Mouse (Mus musculus) spleen, embryonic (tissue): Measurements from ENCODE around the gene Ppp4c.

Experiments
- CTCF ChIA-PET: fragments of 350-600 bp; sonication (Branson Sonifier 250); formaldehyde crosslinking; loops from one replicate; lab custom pipeline; 2022; lab: Charles Lee

Gene Ppp4c

DNA sequence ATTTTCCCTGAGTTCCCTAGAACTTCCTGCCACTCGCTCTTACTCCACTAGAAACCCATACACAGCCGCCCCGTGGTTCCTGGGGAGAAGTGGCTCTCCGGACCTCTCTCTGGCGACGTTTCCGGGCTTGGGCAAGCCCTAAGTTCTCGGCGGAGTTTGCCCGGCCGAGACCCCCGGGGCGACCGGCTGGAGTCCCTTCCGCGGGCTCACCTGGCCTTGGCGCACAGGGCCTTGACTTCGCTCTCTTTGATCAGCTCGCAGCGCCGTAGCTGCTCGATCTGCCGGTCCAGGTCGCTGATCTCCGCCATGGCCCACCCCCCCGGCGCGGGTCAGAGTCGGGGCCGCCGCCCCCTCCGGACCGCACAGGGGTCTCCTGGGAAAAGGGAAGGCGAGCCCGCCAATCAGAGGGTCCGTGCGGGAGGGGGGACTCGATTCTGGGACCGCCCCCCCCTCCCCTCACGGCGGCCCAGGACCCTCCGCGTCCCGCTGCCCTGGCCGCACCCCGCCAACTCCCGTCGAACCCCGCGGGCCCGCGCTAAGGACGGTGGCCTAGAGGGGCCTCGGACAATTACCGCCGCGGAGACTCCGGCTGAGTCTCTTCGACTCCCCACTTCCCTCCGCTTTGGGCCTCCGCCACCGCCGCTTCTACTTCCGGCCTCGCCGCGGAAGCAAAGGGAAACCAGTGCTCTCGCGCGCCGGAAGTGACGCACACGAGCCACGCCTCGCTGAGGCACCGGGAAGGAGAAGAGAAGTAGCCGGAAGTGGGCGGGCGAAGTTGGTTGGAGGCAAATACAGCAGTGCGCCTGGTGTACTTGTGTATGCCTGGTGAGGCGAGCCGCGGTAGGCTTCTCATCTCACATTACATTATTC is at the start of gene Ppp4c:
Gene Ppp4c, minus strand, starts transcription at position 646 of the 870 bp plus-strand sequence.
- CTCF ChIA-PET: interaction anchor here (0.6 kb wide), 1 partner anchor 581 kb away, joined by 4 read pairs; no protein-coding TSS in a partner anchor

DNA sequence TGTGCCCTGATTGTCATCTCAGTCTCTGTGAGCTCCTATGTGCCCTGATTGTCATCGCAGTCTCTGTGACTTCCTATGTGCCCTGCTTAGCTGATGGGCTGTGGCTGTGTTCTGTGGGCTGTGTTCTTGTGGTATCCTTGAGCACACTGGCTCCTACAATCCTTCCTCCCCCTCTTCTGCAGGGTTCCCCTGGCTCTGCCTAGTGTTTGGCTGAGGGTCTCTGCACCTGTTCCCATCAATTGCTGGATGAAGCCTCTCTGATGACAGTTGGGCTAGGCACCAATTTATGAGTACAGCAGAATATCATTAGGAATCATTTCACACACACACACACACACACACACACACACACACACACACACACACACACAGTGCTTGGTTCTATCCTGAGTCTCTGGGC is 41.0 kb upstream of the Ppp4c start:
- CTCF ChIA-PET: interaction anchor here (0.6 to 0.8 kb wide), 4 partner anchors 28 to 489 kb away, joined by 3 to 4 read pairs (median 3); partner anchors contain the start of gene Hirip3

GRCm38 (mm10) chr7:126832036-126832598 is 39.8 kb upstream of the Ppp4c start:
- CTCF ChIA-PET: interaction anchor here (0.6 kb wide), 1 partner anchor 159 kb away, joined by 6 read pairs; no protein-coding TSS in a partner anchor

DNA sequence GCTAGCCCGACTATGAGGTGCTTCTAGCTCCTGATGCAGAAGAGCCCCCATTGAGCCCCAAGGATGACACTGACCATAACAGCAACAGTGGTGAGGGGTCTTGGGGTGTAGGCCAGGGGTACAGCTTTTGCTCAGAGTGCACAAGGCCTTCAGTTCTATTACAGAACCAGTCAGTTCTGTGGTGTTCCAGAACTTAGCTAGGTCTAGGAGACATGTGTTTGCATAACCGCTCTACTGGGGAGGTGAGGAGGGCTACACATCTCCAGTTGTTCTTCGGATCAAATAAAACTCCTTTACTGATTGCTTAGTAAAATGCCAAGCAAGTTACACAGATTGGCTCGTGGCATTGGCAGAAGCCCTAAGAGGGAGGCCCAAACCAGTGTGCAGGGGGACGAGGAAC is 39.2 kb upstream of the Ppp4c start, which contains the start of gene 4930451I11Rik:
Gene 4930451I11Rik, minus strand, starts transcription at position 101 of the 400 bp plus-strand sequence.
- CTCF ChIA-PET: no interaction called here

DNA sequence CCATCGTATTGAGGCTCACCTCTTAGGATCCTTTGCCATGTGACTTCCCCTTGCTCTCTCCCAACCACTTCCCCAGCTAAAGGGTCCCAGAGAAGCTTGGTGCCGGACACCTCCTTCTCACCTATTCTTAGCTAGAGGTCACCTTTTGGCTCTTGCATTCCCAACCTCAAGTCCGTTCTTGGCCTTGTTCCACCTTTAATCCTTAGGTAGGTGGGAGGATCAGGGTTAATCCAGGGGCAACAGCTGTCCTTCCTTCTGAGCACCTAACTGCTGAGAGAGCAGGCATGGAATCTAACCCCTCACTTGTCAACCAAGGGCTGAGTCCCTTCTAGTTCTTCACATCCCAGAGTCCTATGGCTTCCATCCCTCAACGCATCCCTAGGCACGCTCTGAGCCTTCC is 33.7 kb upstream of the Ppp4c start:
- CTCF ChIA-PET: interaction anchor here (0.5 kb wide), 1 partner anchor 133 kb away, joined by 5 read pairs; no protein-coding TSS in a partner anchor

GRCm38 (mm10) chr7:126825403-126825802 is 33.1 kb upstream of the Ppp4c start:
- CTCF ChIA-PET: interaction anchor here (0.5 kb wide), 1 partner anchor 134 kb away, joined by 5 read pairs; no protein-coding TSS in a partner anchor

DNA sequence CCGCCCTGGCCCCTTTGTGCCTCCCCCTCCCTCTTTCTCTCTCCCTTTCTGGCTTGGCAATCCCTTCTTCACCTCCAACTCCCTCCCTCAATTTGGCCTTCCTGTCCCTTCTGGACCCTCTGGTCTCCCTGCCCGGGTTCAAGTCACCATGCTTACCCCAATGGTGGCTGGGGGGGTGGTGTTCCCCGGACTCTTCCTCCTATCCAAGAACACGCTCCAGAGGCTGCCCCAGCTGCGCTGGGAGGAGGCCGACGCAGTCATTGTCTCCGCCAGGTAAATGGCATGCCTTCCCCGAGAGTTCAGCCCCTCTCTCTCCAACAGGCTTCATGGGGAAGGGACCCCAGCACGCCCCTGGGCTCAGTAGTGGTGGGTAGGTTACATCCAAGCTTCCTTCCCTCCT is 31.6 kb upstream of the Ppp4c start:
- CTCF ChIA-PET: interaction anchor here (0.6 kb wide), 1 partner anchor 38 kb away, joined by 4 read pairs; the partner anchor contains the start of gene Ino80e

- CTCF ChIA-PET: interaction anchor here (0.6 to 0.7 kb wide), 3 partner anchors 43 to 180 kb away, joined by 3 to 4 read pairs (median 3); no protein-coding TSS in a partner anchor
Observed at GRCm38 (mm10) chr7:126823202-126823711, 31.0 kb upstream of the Ppp4c start.

- CTCF ChIA-PET: interaction anchor here (0.7 kb wide), 1 partner anchor 42 kb away, joined by 3 read pairs; no protein-coding TSS in a partner anchor
Observed at GRCm38 (mm10) chr7:126822741-126823140, 30.4 kb upstream of the Ppp4c start.

- CTCF ChIA-PET: no interaction called here
Observed at GRCm38 (mm10) chr7:126821835-126822511, 29.7 kb upstream of the Ppp4c start.

- CTCF ChIA-PET: no interaction called here
Observed at GRCm38 (mm10) chr7:126818818-126819217, 26.5 kb upstream of the Ppp4c start.

DNA sequence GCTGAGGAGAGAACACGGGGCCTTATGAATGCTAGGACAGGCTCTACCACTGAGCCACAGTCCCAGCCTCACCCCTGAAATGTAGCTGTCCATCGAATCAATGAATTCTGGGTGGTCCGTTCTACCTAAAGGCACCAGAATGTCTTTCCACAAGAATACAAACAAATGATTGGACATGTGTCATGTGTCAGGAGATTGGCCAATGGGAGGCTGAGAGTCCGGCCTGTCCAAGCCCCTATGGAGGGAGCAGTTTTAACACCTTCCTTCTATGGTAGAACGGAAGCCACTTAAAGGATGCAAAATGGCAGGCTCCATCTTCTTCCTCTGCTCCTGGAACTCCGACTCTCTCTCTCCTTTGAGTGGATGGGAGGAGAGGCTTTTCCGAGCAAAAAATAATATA is 25.3 kb upstream of the Ppp4c start:
- CTCF ChIA-PET: no interaction called here

- CTCF ChIA-PET: no interaction called here
Observed at GRCm38 (mm10) chr7:126816494-126816893, 24.2 kb upstream of the Ppp4c start.

DNA sequence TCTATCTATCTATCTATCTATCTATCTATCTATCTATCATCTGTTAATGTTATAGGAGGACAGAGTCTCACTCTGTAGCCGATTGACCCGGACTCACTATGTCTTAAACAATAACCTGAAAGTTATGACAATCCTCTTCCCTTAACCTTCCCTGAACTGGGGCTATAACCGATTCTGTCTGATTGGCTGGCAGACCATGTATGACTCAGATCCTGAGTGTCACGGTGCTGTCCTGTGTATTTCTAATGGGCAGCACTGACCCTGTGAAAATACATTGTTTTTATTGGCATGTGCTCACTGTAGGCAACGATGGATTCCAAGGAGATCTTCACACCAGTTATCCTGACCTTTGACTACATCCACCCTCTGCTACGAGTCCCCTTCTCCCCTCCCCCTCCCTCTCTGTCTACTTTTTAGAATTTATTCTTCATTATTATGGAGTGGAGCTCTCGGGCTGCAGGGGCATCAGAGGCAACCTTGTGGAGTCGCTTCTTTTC is 23.5 kb upstream of the Ppp4c start:
- CTCF ChIA-PET: no interaction called here

- CTCF ChIA-PET: interaction anchor here (1.0 kb wide), 1 partner anchor 12 kb away, joined by 3 read pairs; the partner anchor contains the start of gene Fam57b
Observed at GRCm38 (mm10) chr7:126809723-126810369, 17.6 kb upstream of the Ppp4c start.

DNA sequence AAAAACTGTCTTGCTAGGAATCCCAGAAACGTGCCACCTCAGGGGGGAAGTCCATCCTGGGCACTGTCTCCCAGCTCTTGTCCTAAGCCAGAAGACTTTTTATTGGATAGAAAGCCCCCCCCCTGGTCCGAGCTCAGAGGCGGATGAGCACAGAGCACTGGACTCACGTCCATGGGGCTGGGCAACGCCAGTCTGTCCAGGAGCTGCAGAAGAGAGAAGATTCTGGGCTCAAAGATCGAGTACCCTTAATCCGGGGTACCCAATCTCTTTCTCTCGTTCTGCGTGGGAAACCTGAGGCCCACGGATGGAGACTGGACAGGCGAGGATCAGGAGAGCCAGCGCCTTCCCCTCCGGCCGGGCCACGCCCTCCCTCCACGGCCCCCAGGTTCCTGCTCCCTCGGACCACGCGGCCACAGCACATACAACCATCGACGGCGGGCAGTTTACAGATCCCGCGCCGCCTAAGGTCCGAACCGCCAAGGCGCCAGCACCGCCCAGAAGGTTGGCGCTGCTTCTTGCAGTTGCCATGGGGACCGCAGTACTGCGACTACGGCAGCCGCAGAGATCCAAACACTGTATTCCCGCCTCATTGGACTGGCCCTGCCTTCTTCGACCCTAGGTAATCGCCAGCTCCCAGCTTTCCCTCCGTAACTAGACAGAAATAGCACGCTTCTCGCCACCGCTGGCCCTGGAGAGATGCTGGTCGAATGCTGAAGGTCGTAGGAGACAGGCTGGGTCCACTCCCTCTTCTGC is 16.6 kb upstream of the Ppp4c start:
- CTCF ChIA-PET: no interaction called here

GRCm38 (mm10) chr7:126807405-126807804 is 15.1 kb upstream of the Ppp4c start:
- CTCF ChIA-PET: no interaction called here

DNA sequence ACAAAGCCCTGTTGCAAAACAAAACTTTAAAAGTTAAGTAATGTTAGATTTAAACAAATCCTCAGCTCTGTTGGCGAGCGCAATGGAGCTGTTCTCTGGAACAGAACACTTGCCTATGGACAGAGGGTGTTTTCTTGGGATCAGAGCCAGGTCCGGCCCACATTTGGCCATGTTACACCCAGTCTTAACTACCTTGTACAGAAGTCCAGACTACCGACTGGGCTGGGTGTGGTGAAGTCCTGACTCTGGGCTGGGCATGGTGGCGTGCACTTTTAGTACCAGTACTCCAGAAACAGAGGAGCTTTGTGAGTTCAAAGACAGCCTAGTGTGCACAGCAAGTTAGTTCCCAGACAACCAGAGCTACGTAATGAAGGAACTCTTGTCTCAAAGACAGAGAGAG is 14.7 kb upstream of the Ppp4c start:
- CTCF ChIA-PET: no interaction called here

- CTCF ChIA-PET: no interaction called here
Observed at GRCm38 (mm10) chr7:126803751-126804150, 11.5 kb upstream of the Ppp4c start.

GRCm38 (mm10) chr7:126803181-126803580 is 10.9 kb upstream of the Ppp4c start:
- CTCF ChIA-PET: no interaction called here
